ENCODE assay signal across 24 mouse cellular contexts in genomic region chr6:42631395-42631794, GRCm38 (mm10). TPM values are rescaled to one million over a fixed set of nuclear protein-coding genes. Genes with fewer than 3 reads are reported as not detected.
DNase-seq lines count a peak whose midpoint lies in the region; ATAC-seq and TF ChIP-seq lines count a peak whose summit lies in the region.
"Had no signal": no experiment of that assay in that cellular context is flagged by ENCODE, and none has a peak within 500 bp of the region (broad histone marks: within the 10 kb centered on the region; RNA-seq: fewer than 3 reads in every experiment).

No protein-coding gene starts in this region.

- TF ChIP-seq CTCF in gastrocnemius, adult 2 months (IDR thresholded peaks at IDR 0.05): peak; percentile 42
- TF ChIP-seq CTCF in layer of hippocampus, adult 2 months (conservative IDR thresholded peaks at IDR 0.05): peak; percentile 56

- DNase-seq in gastrocnemius, adult 2 months: no peak
- DNase-seq in gastrocnemius, postnatal 10 days: no peak
- no peak for DNase-seq in layer of hippocampus, adult 2 months (ENCODE audit: low spot score in 2 of 2)
- DNase-seq in layer of hippocampus, postnatal 25 days (ENCODE audit: extremely low spot score in 1 of 2, low spot score in 1 of 2): no peak
- DNase-seq in 3T3-L1 (ENCODE audit: low read depth, low spot score): peak; percentile 34
- DNase-seq in ES-CJ7 (ENCODE audit: low read depth, low spot score): peak; percentile 18
- DNase-seq: cerebellum, adult 9-10 months; gastrocnemius, postnatal 14 days; heart, adult 18-20 months; lung, adult 18-20 months; right cerebral cortex, adult 18-20 months; thymus, postnatal 25 days had no signal

- H3K27ac ChIP-seq in gastrocnemius, adult 2 months: no peak overlapping the region
- H3K27ac ChIP-seq in layer of hippocampus, adult 2 months: no peak overlapping the region
- H3K27ac ChIP-seq: embryonic facial prominence, embryonic 13.5 days; heart, embryonic 15.5 days; hindbrain, embryonic 10.5 days; kidney, embryonic 15.5 days; macrophage; neural tube, embryonic 13.5 days had no signal

- H3K4me3 ChIP-seq in gastrocnemius, adult 2 months: no peak overlapping the region
- no peak overlapping the region for H3K4me3 ChIP-seq in layer of hippocampus, adult 2 months
- H3K4me3 ChIP-seq: embryonic facial prominence, embryonic 13.5 days; heart, embryonic 15.5 days; hindbrain, embryonic 10.5 days; kidney, embryonic 15.5 days; neural tube, embryonic 13.5 days had no signal

- intact Hi-C loops in gastrocnemius, adult 2 months (cut with DNase I): no loop called here

- ATAC-seq in monocyte, adult 5-6 weeks (replicated peaks; ENCODE audit: insufficient number of reproducible peaks, low FRiP score, low TSS enrichment, poor library complexity, severe bottlenecking): no peak
- no peak for ATAC-seq in megakaryocyte, adult 5-6 weeks (ENCODE audit: poor library complexity, severe bottlenecking)

RNA-seq across cellular contexts. Expression of gene Tcaf2, which starts 13.7 kb away (rescaled TPM):
- total RNA-seq in gastrocnemius, adult 2 months (2021): 1 to 10 TPM; 1.5 to 2.7 TPM
- 1 to 10 TPM; 6.0 to 6.3 TPM for total RNA-seq in gastrocnemius, postnatal 10 days (2021)
- total RNA-seq in layer of hippocampus, adult 2 months (2021): under 1 TPM; 0.49 to 0.87 TPM
- total RNA-seq in layer of hippocampus, postnatal 25 days (2021): under 1 TPM; 0.42 to 0.44 TPM
- not detected in 3 replicates for total RNA-seq in monocyte, adult 5-6 weeks (2017)
- total RNA-seq in megakaryocyte, adult 5-6 weeks (2015): not detected in 2 replicates
- 0.22 TPM in 1 of 2 replicates, not detected in the other for total RNA-seq in megakaryocyte, adult 5-6 weeks (2017)

RNA-seq across cellular contexts. Expression of gene Tcaf3, which starts 33.9 kb away (rescaled TPM):
- total RNA-seq in gastrocnemius, adult 2 months (2021): not detected
- total RNA-seq in gastrocnemius, postnatal 10 days (2021): not detected
- not detected for total RNA-seq in layer of hippocampus, adult 2 months (2021)
- not detected for total RNA-seq in layer of hippocampus, postnatal 25 days (2021)
- total RNA-seq in monocyte, adult 5-6 weeks (2017): not detected in 3 replicates
- total RNA-seq in megakaryocyte, adult 5-6 weeks (2015): not detected in 2 replicates
- not detected in 2 replicates for total RNA-seq in megakaryocyte, adult 5-6 weeks (2017)
- total RNA-seq: adrenal gland, postnatal 4 days; common myeloid progenitor, adult 5-6 weeks; gastrocnemius, postnatal 14 days; heart, adult 18-20 months; layer of hippocampus, postnatal 14 days; left cerebral cortex, postnatal 25 days had no signal

Comparison
In these comparisons a context has a peak if more than half of its experiments do, and no peak if none do; other contexts are left out.
1. DNase-seq: peak in 3T3-L1 (single experiment) and ES-CJ7 (single experiment); none in gastrocnemius, adult 2 months (single experiment), gastrocnemius, postnatal 10 days (single experiment), layer of hippocampus, adult 2 months (0 of 2) and layer of hippocampus, postnatal 25 days (0 of 2).